Mouse (Mus musculus) stomach, postnatal 0 days (tissue): ENCODE measurements around the gene Plcb1.

Source experiments
- CTCF ChIP-seq: IDR thresholded peaks from 2 replicates; pipeline ENCODE4 v1.5.1; 2016; ENCODE audit warnings: antibody characterized with exemption, low read depth, mild to moderate bottlenecking, moderate library complexity
- EP300 ChIP-seq: optimal IDR thresholded peaks from 2 replicates; pipeline ENCODE3; 2016; ENCODE audit warnings: antibody characterized with exemption

GRCm38 (mm10) chr2:134836097-134836496, 50.2 kb downstream of the Plcb1 start:
- TF ChIP-seq CTCF (peak; percentile 44), EP300 (no peak)
